Mouse (Mus musculus) midbrain, embryonic 13.5 days (tissue): ENCODE data around the gene Pogz. TPM values are rescaled to one million over a fixed set of nuclear protein-coding genes. Genes with fewer than 3 reads are reported as not detected.
"Not testable (repeated sequence)": the region's sequence is repeated elsewhere in the genome, so short reads cannot be mapped to it uniquely, and the experiment has no call there.

Source experiments
- ATAC-seq: fragments of 200-750 bp; cut with Nextera tagmentation; 2 replicates; pipeline ENCODE4 v1.8.0; 2017; ENCODE audit warnings: mild to moderate bottlenecking, moderate TSS enrichment, moderate library complexity
- H3K27ac ChIP-seq: fragments of 300-500 bp; sonication (generic); 2 replicates; pipeline ENCODE4 v1.5.1; 2015; ENCODE audit warnings: inconsistent platforms, mild to moderate bottlenecking, moderate library complexity
- H3K27me3 ChIP-seq: fragments of 300-500 bp; sonication (generic); 2 replicates; pipeline ENCODE4 v1.6.1; 2015; ENCODE audit warnings: mild to moderate bottlenecking, inconsistent platforms
- H3K36me3 ChIP-seq: fragments of 300-500 bp; sonication (generic); 2 replicates; pipeline ENCODE4 v1.6.1; 2015; ENCODE audit warnings: mild to moderate bottlenecking, inconsistent platforms
- H3K4me1 ChIP-seq: fragments of 300-500 bp; sonication (generic); replicated peaks from 2 replicates; pipeline ENCODE4 v1.6.1; 2015; ENCODE audit warnings: inconsistent platforms
- H3K4me2 ChIP-seq: fragments of 300-500 bp; sonication (generic); replicated peaks from 2 replicates; pipeline ENCODE4 v1.6.1; 2015; ENCODE audit warnings: moderate library complexity, mild to moderate bottlenecking, inconsistent platforms
- H3K4me3 ChIP-seq: fragments of 300-500 bp; sonication (generic); replicated peaks from 2 replicates; pipeline ENCODE4 v1.5.1; 2015; ENCODE audit warnings: mild to moderate bottlenecking, inconsistent platforms
- H3K9ac ChIP-seq: fragments of 300-500 bp; sonication (generic); replicated peaks from 2 replicates; pipeline ENCODE4 v1.6.1; 2015; ENCODE audit warnings: mild to moderate bottlenecking, inconsistent platforms
- H3K9me3 ChIP-seq: fragments of 300-500 bp; sonication (generic); 2 replicates; pipeline ENCODE4 v1.6.1; 2016; ENCODE audit warnings: mild to moderate bottlenecking, inconsistent platforms
- WGBS: fragments of 180-500 bp; shearing (Covaris S2); methylation state at CpG from one replicate; pipeline ENCODE4 v1.1.7; 2015; 5-methylcytosine and 5-hydroxymethylcytosine counted together
- polyA plus RNA-seq: library from polyadenylated mRNA; unstranded; fragments of >200 nt; fragmentation: Nextera tagmentation; extraction: Ambion mirVana; gene quantifications from 2 replicates; pipeline ENCODE4 v1.2.1, GENCODE M21; 2015

The Pogz gene
- polyA plus RNA-seq, 1 experiment from 2014 or later = 26.9 TPM

GRCm38 (mm10) chr3:94921104-94921503, 83.7 kb downstream of the Pogz start:
- H3K4me1 ChIP-seq = 0 out of 2 replicates have a peak, but pooled peaks cover 3% of the 10 kb centered on the region
- no peaks in the 10 kb centered on the region for H3K36me3 ChIP-seq
- H3K9me3 ChIP-seq = no peaks in the 10 kb centered on the region
- 55% methylated on average over 3 of the region's 3 CpGs for WGBS
- no peak overlapping the region for H3K4me3 ChIP-seq
- H3K9ac ChIP-seq = no peak overlapping the region
- no peak overlapping the region for H3K27ac ChIP-seq
- no peaks in the 10 kb centered on the region for H3K27me3 ChIP-seq
- no peak for ATAC-seq
- H3K4me2 ChIP-seq = no peak overlapping the region

GRCm38 (mm10) chr3:94922333-94922732, 85.0 kb downstream of the Pogz start:
- no peaks in the 10 kb centered on the region for H3K36me3 ChIP-seq
- H3K27me3 ChIP-seq = no peaks in the 10 kb centered on the region
- no peak overlapping the region for H3K4me3 ChIP-seq
- 0 out of 2 replicates have a peak, but pooled peaks cover 3% of the 10 kb centered on the region for H3K4me1 ChIP-seq
- no peak overlapping the region for H3K9ac ChIP-seq
- H3K27ac ChIP-seq = no peak overlapping the region
- no peak for ATAC-seq
- no peaks in the 10 kb centered on the region for H3K9me3 ChIP-seq
- no peak overlapping the region for H3K4me2 ChIP-seq
- 69% methylated on average over 3 of the region's 3 CpGs for WGBS

- Histone ChIP-seq H3K36me3 (no peaks in the 10 kb centered on the region), H3K27me3 (no peaks in the 10 kb centered on the region), H3K9ac (no peak overlapping the region), H3K4me3 (no peak overlapping the region), H3K4me1 (no peaks in the 10 kb centered on the region), H3K27ac (no peak overlapping the region), H3K4me2 (no peak overlapping the region), H3K9me3 (no peaks in the 10 kb centered on the region)
- ATAC-seq = no peak
- 80% methylated on average over 8 of the region's 8 CpGs for WGBS
Measured at GRCm38 (mm10) chr3:94924688-94925087, 87.3 kb downstream of the Pogz start.

- not testable (repeated sequence) for H3K36me3 ChIP-seq, H3K27ac ChIP-seq, ATAC-seq, H3K9me3 ChIP-seq, H3K4me1 ChIP-seq, H3K4me3 ChIP-seq, H3K27me3 ChIP-seq, H3K4me2 ChIP-seq, H3K9ac ChIP-seq
- WGBS = 45% methylated on average over 4 of the region's 4 CpGs
Measured at GRCm38 (mm10) chr3:94926301-94926736, 89.0 kb downstream of the Pogz start.

GRCm38 (mm10) chr3:94928979-94929378, 91.6 kb downstream of the Pogz start:
- WGBS = 85% methylated on average over 4 of the region's 4 CpGs
- H3K9me3 ChIP-seq, H3K27me3 ChIP-seq, ATAC-seq, H3K36me3 ChIP-seq, H3K27ac ChIP-seq, H3K4me3 ChIP-seq, H3K4me2 ChIP-seq, H3K9ac ChIP-seq: not testable (repeated sequence)
- H3K4me1 ChIP-seq = peaks cover 11% of the 10 kb centered on the region

- not testable (repeated sequence) for H3K4me2 ChIP-seq, H3K36me3 ChIP-seq, H3K9me3 ChIP-seq, ATAC-seq, H3K4me3 ChIP-seq, H3K27me3 ChIP-seq, H3K27ac ChIP-seq, H3K9ac ChIP-seq
- peaks cover 11% of the 10 kb centered on the region for H3K4me1 ChIP-seq
- WGBS = 45% methylated on average over 7 of the region's 7 CpGs
Measured at GRCm38 (mm10) chr3:94930386-94931266, 93.3 kb downstream of the Pogz start.

GRCm38 (mm10) chr3:94931427-94932082, 94.2 kb downstream of the Pogz start:
- not testable (repeated sequence) for H3K4me2 ChIP-seq, ATAC-seq
- 70% methylated on average over 10 of the region's 10 CpGs for WGBS

More at GRCm38 (mm10) chr3:94931427-94932082, 94.2 kb downstream of the Pogz start:
- not testable (repeated sequence) for H3K4me3 ChIP-seq, H3K27me3 ChIP-seq, H3K9me3 ChIP-seq, H3K36me3 ChIP-seq, H3K9ac ChIP-seq, H3K27ac ChIP-seq
- H3K4me1 ChIP-seq = peaks cover 11% of the 10 kb centered on the region

Other genes with a start within 250 kb of the Pogz start
- gene Gm10972, start 194.5 kb upstream of the Pogz start, polyA plus RNA-seq = not detected in 2 replicates
- 3.6 and 3.7 TPM in 2 replicates for gene Tuft1, start 178.7 kb upstream of the Pogz start, polyA plus RNA-seq
- gene Selenbp2, start 144.0 kb upstream of the Pogz start, polyA plus RNA-seq = not detected in 2 replicates
- 5.3 and 6.0 TPM in 2 replicates for gene Cgn, start 51.1 kb upstream of the Pogz start, polyA plus RNA-seq
- 375 and 391 TPM in 2 replicates for gene Psmb4, start 49.4 kb downstream of the Pogz start, polyA plus RNA-seq
- 7.7 and 9.0 TPM in 2 replicates for gene Selenbp1, start 95.5 kb downstream of the Pogz start, polyA plus RNA-seq
- 5.0 and 5.2 TPM in 2 replicates for gene Rfx5, start 116.5 kb downstream of the Pogz start, polyA plus RNA-seq
- 24.7 and 25.3 TPM in 2 replicates for gene Pi4kb, start 137.2 kb downstream of the Pogz start, polyA plus RNA-seq
- gene Zfp687, start 177.9 kb downstream of the Pogz start, polyA plus RNA-seq = 26.2 and 28.1 TPM in 2 replicates
- 293 and 295 TPM in 2 replicates for gene Psmd4, start 205.0 kb downstream of the Pogz start, polyA plus RNA-seq